Mouse (Mus musculus) MEL (cell line): ENCODE data around the gene Aven. TPM values are rescaled to one million over a fixed set of nuclear protein-coding genes. Genes with fewer than 3 reads are reported as not detected.

Experiments
- DNase-seq: peaks from one replicate; pipeline ENCODE4 v3.0.0; 2011; ENCODE audit warnings: low read depth, low spot score
- H3K27ac ChIP-seq: 2 replicates; pipeline ENCODE4 v1.5.1; 2012; ENCODE audit warnings: low read depth, mild to moderate bottlenecking, control low read depth, low read length, moderate library complexity; ENCODE audit not compliant: control insufficient read depth
- H3K27me3 ChIP-seq, 2 experiments: fragments of 150-350 bp in 1 of 2; sonication (generic) in 1 of 2; 2 replicates each; pipeline ENCODE4 v1.6.1; 2012; ENCODE audit warnings: low read length in 2 of 2, mild to moderate bottlenecking in 2 of 2, improper control_type of control experiment in 1 of 2, moderate library complexity in 1 of 2; ENCODE audit not compliant: insufficient read depth in 2 of 2, control insufficient read depth in 1 of 2
- H3K36me3 ChIP-seq, 2 experiments: 2 replicates each; pipeline ENCODE4 v1.6.1; 2012 to 2014; ENCODE audit warnings: low read length in 2 of 2, improper control_type of control experiment in 1 of 2, inconsistent platforms in 1 of 2, mild to moderate bottlenecking in 1 of 2; ENCODE audit not compliant: insufficient read depth in 2 of 2, control insufficient read depth in 1 of 2
- H3K4me1 ChIP-seq, 2 experiments: fragments of 150-350 bp in 1 of 2; sonication (generic) in 1 of 2; 2 replicates each; pipeline ENCODE4 v1.6.1; 2012; ENCODE audit warnings: low read length in 2 of 2, improper control_type of control experiment in 1 of 2, mild to moderate bottlenecking in 1 of 2; ENCODE audit not compliant: insufficient read depth in 2 of 2, control insufficient read depth in 1 of 2
- H3K4me3 ChIP-seq, 2 experiments: fragments of 150-350 bp in 1 of 2; sonication (generic) in 1 of 2; 2 replicates each; pipeline ENCODE4 v1.5.1; 2012; ENCODE audit warnings: low read depth in 2 of 2, low read length in 2 of 2, mild to moderate bottlenecking in 2 of 2, moderate library complexity in 2 of 2, control low read depth in 1 of 2, improper control_type of control experiment in 1 of 2; ENCODE audit not compliant: control insufficient read depth in 1 of 2, insufficient read depth in 1 of 2
- H3K79me2 ChIP-seq: 2 replicates; pipeline ENCODE4 v1.6.1; 2012; ENCODE audit warnings: mild to moderate bottlenecking, low read length, moderate library complexity; ENCODE audit not compliant: control insufficient read depth, poor library complexity, insufficient read depth
- H3K9ac ChIP-seq: 2 replicates; pipeline ENCODE4 v1.6.1; 2012; ENCODE audit warnings: low read depth, mild to moderate bottlenecking, control low read depth, low read length, moderate library complexity; ENCODE audit not compliant: control insufficient read depth, poor library complexity, severe bottlenecking
- H3K9me3 ChIP-seq: fragments of 150-350 bp; sonication (generic); replicated peaks from 2 replicates; pipeline ENCODE4 v1.6.1; 2012; ENCODE audit warnings: mild to moderate bottlenecking, low read length, improper control_type of control experiment, moderate library complexity; ENCODE audit not compliant: insufficient read depth
- BHLHE40 ChIP-seq: IDR thresholded peaks from 2 replicates; pipeline ENCODE4 v1.6.1; 2012; ENCODE audit warnings: low read depth, mild to moderate bottlenecking, inconsistent platforms, low read length, improper control_type of control experiment, borderline replicate concordance
- CHD1 ChIP-seq: IDR thresholded peaks from 2 replicates; pipeline ENCODE4 v1.6.1; 2012; ENCODE audit warnings: low read depth, mild to moderate bottlenecking, inconsistent platforms, low read length, improper control_type of control experiment
- CHD2 ChIP-seq: IDR thresholded peaks from 2 replicates; pipeline ENCODE4 v1.6.1; 2011; ENCODE audit warnings: low read length, improper control_type of control experiment
- CTCF ChIP-seq, 3 experiments: IDR thresholded peaks in 2 of 3; conservative IDR thresholded peaks in 1 of 3; 2 replicates each; pipeline ENCODE4 v1.5.1; 2011 to 2012; ENCODE audit warnings: low read length in 3 of 3, low read depth in 2 of 3, mild to moderate bottlenecking in 2 of 3, improper control_type of control experiment in 1 of 3, inconsistent platforms in 1 of 3, mixed read lengths in 1 of 3, moderate library complexity in 1 of 3; ENCODE audit not compliant: control insufficient read depth in 1 of 3, insufficient read depth in 1 of 3, poor library complexity in 1 of 3, severe bottlenecking in 1 of 3
- ETS1 ChIP-seq: IDR thresholded peaks from 2 replicates; pipeline ENCODE4 v1.6.1; 2012; ENCODE audit warnings: low read depth, mild to moderate bottlenecking, inconsistent platforms, low read length, improper control_type of control experiment, moderate library complexity
- GABPA ChIP-seq: IDR thresholded peaks from 2 replicates; pipeline ENCODE4 v1.6.1; 2012; ENCODE audit warnings: low read depth, mild to moderate bottlenecking, inconsistent platforms, low read length, improper control_type of control experiment, moderate library complexity
- GATA1 ChIP-seq: IDR thresholded peaks from 2 replicates; pipeline ENCODE4 v1.6.1; 2011; ENCODE audit warnings: low read depth, low read length, improper control_type of control experiment
- HCFC1 ChIP-seq: IDR thresholded peaks from 2 replicates; pipeline ENCODE4 v1.6.1; 2012; ENCODE audit warnings: low read depth, mild to moderate bottlenecking, inconsistent platforms, low read length, improper control_type of control experiment, moderate library complexity
- JUND ChIP-seq: IDR thresholded peaks from 2 replicates; pipeline ENCODE4 v1.6.1; 2011; ENCODE audit warnings: low read depth, mild to moderate bottlenecking, improper control_type of control experiment, low read length
- KAT2A ChIP-seq: conservative IDR thresholded peaks from 2 replicates; pipeline ENCODE4 v1.6.1; 2012; ENCODE audit warnings: low read depth, low read length, improper control_type of control experiment, inconsistent platforms
- MAFK ChIP-seq: IDR thresholded peaks from 2 replicates; pipeline ENCODE4 v1.6.1; 2011; ENCODE audit warnings: low read depth, mild to moderate bottlenecking, low read length, improper control_type of control experiment, borderline replicate concordance
- MAX ChIP-seq: IDR thresholded peaks from 2 replicates; pipeline ENCODE4 v1.6.1; 2011; ENCODE audit warnings: low read length, improper control_type of control experiment
- MEF2A ChIP-seq: IDR thresholded peaks from 2 replicates; pipeline ENCODE4 v1.6.1; 2014; ENCODE audit warnings: low read depth, mild to moderate bottlenecking, inconsistent platforms, low read length, improper control_type of control experiment; ENCODE audit not compliant: poor library complexity, insufficient replicate concordance, severe bottlenecking; ENCODE audit errors: extremely low read depth
- MXI1 ChIP-seq: IDR thresholded peaks from 2 replicates; pipeline ENCODE4 v1.6.1; 2011; ENCODE audit warnings: mild to moderate bottlenecking, low read depth, low read length, improper control_type of control experiment
- MYB ChIP-seq: IDR thresholded peaks from 2 replicates; pipeline ENCODE4 v1.6.1; 2011; ENCODE audit warnings: mild to moderate bottlenecking, low read depth, low read length, improper control_type of control experiment
- NELFE ChIP-seq: IDR thresholded peaks from 2 replicates; pipeline ENCODE4 v1.6.1; 2011; ENCODE audit warnings: low read depth, low read length, improper control_type of control experiment
- NRF1 ChIP-seq: IDR thresholded peaks from 2 replicates; pipeline ENCODE4 v1.6.1; 2014; ENCODE audit warnings: low read depth, mild to moderate bottlenecking, inconsistent platforms, low read length, improper control_type of control experiment, moderate library complexity; ENCODE audit not compliant: poor library complexity, insufficient read depth, severe bottlenecking
- POLR2A ChIP-seq, 2 experiments: IDR thresholded peaks; 2 replicates each; pipeline ENCODE4 v1.6.1; 2011 to 2012; ENCODE audit warnings: low read length in 2 of 2, mild to moderate bottlenecking in 2 of 2, control low read depth in 1 of 2, improper control_type of control experiment in 1 of 2, low read depth in 1 of 2, moderate library complexity in 1 of 2; ENCODE audit not compliant: control insufficient read depth in 1 of 2, insufficient read depth in 1 of 2, poor library complexity in 1 of 2
- RAD21 ChIP-seq: IDR thresholded peaks from 2 replicates; pipeline ENCODE4 v1.6.1; 2011; ENCODE audit warnings: mild to moderate bottlenecking, low read depth, low read length, improper control_type of control experiment
- RCOR1 ChIP-seq: IDR thresholded peaks from 2 replicates; pipeline ENCODE4 v1.6.1; 2012; ENCODE audit warnings: low read depth, mild to moderate bottlenecking, inconsistent platforms, low read length, improper control_type of control experiment
- SMC3 ChIP-seq: IDR thresholded peaks from 2 replicates; pipeline ENCODE4 v1.6.1; 2011; ENCODE audit warnings: low read depth, low read length, improper control_type of control experiment
- TCF12 ChIP-seq: IDR thresholded peaks from 2 replicates; pipeline ENCODE4 v1.6.1; 2014; ENCODE audit warnings: low read depth, mild to moderate bottlenecking, inconsistent platforms, low read length, improper control_type of control experiment, moderate library complexity
- USF1 ChIP-seq: IDR thresholded peaks from 2 replicates; pipeline ENCODE4 v1.6.1; 2014; ENCODE audit warnings: low read depth, mild to moderate bottlenecking, inconsistent platforms, low read length, improper control_type of control experiment, moderate library complexity
- USF2 ChIP-seq, 2 experiments: IDR thresholded peaks; 2 replicates each; pipeline ENCODE4 v1.6.1; 2011 to 2012; ENCODE audit warnings: improper control_type of control experiment in 2 of 2, low read length in 2 of 2, borderline replicate concordance in 1 of 2, inconsistent platforms in 1 of 2, low read depth in 1 of 2, mild to moderate bottlenecking in 1 of 2; ENCODE audit not compliant: insufficient read depth in 1 of 2
- ZC3H11A ChIP-seq: IDR thresholded peaks from 2 replicates; pipeline ENCODE4 v1.6.1; 2012; ENCODE audit warnings: low read depth, mild to moderate bottlenecking, inconsistent platforms, low read length, improper control_type of control experiment
- polyA plus RNA-seq, 2 experiments: library from polyadenylated mRNA; stranded (reverse) in 1 of 2; unstranded in 1 of 2; fragments of >175 nt in 1 of 2; fragments of >200 nt in 1 of 2; gene quantifications; 2 replicates each; pipeline versions ENCODE4 v1.2.1 to v1.2.4; 2012; ENCODE audit warnings: low replicate concordance in 2 of 2, low read depth in 1 of 2; ENCODE audit not compliant: insufficient read length in 2 of 2, insufficient read depth in 1 of 2, missing spikeins in 1 of 2
- total RNA-seq: library from RNA; depleted of rRNA; stranded (reverse); fragments of 300-350 nt; gene quantifications from 2 replicates; pipeline ENCODE4 v1.2.3, GENCODE M21; 2012

The Aven gene
- total and polyA plus RNA-seq, 3 experiments: 33.4 to 72.8 (median 50.3) TPM

DNA sequence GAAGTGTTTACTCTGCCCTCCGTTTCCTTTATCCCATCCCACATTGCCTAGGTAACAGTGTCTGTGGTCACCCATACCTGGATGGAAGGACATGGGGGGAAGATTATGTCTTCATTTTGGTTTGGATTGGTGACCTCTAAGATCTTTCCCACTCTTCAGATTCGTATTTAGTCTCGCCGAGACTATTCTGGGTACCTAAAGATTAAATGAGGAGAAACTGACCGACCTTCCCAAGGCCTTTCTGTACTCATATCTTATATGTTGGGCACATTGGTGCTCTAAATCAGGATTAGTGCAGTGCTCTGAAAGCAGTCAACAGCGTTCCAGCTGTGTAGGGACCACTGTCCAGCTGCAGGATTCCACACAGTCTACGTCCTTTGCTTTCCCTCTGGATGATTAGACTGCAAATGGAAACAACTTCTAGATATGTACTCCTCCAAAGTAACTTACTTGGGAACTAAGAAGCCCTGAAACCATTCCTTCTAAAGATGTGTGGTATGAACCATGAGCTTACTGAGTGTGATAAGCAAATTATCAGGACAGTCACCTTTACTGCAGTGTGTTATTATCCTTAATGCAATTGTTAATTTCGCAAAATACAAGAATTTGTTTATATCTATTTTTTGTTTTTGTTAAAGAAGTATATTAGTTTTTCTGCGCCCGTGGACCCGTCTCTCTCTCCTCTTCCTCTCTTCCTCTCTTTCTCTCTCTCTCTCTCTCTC, 936 bp downstream of the Aven start (continued):
- no peak for TF ChIP-seq MYB
- TF ChIP-seq NELFE: no peak
- no peak for TF ChIP-seq USF2 (IDR thresholded peaks at IDR 0.05; ENCODE audit: borderline replicate concordance in 1 of 2, insufficient read depth in 1 of 2, low read depth in 1 of 2, low read length in 2 of 2)
- no peak for TF ChIP-seq ZC3H11A
- no peak for TF ChIP-seq MAFK
- TF ChIP-seq JUND: no peak
- TF ChIP-seq HCFC1: no peak
- TF ChIP-seq MEF2A: no peak
- no peak for TF ChIP-seq USF1

DNA sequence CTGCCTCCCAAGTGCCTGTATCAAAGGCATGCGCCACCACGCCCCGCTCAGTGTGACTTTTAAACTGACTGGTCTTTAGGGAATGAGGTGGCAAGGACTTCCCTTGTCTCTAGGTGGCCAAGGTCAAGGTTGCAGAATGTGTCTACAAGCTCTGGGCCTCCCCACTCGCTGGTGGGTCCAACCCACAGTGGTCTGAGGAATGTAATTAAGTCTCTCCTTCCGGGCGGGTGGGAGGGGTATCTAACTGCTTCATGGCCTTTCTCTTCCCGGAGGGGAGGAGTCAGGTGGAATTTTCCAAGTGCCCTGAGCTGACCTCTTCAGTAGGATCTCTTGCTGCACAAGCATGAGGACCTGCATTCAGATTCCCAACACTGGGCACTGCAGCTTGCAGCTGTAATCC, 5.1 kb downstream of the Aven start:
- Histone ChIP-seq H3K9ac (no peak overlapping the region), H3K36me3 (peaks cover 0 to 13% of the 10 kb centered on the region in 2 experiments; a peak in 2 of 4 replicates), H3K9me3 (no peaks in the 10 kb centered on the region), H3K4me3 (no peak overlapping the region), H3K27me3 (no peaks in the 10 kb centered on the region), H3K4me1 (peaks cover 3 to 4% of the 10 kb centered on the region in 2 experiments; a peak in 1 of 4 replicates), H3K27ac (no peak overlapping the region), H3K79me2 (peaks cover 8% of the 10 kb centered on the region)
- DNase-seq: no peak
- TF ChIP-seq MXI1 (no peak), TCF12 (no peak), MAFK (no peak), HCFC1 (no peak), RCOR1 (no peak), SMC3 (no peak), USF1 (no peak), GABPA (no peak), MAX (no peak), NRF1 (no peak), CTCF (IDR thresholded peaks at IDR 0.05 in 2 of 3, conservative IDR thresholded peaks at IDR 0.05 in 1 of 3; ENCODE audit: control insufficient read depth in 1 of 3, insufficient read depth in 1 of 3, low read depth in 2 of 3, low read length in 3 of 3, poor library complexity in 1 of 3, severe bottlenecking in 1 of 3) (no peak), BHLHE40 (no peak), ETS1 (no peak), KAT2A (no peak), RAD21 (no peak), CHD2 (no peak), CHD1 (no peak), POLR2A (IDR thresholded peaks at IDR 0.05; ENCODE audit: control insufficient read depth in 1 of 2, insufficient read depth in 1 of 2, low read depth in 1 of 2, low read length in 2 of 2, poor library complexity in 1 of 2) (no peak), GATA1 (no peak)
